Mouse (Mus musculus): ENCODE results near the gene Cemip. TPM values are rescaled to one million over a fixed set of nuclear protein-coding genes. Genes with fewer than 3 reads are reported as not detected.

Gene Cemip
- polyA plus RNA-seq, 1 experiment from 2014 or later: not detected

DNA sequence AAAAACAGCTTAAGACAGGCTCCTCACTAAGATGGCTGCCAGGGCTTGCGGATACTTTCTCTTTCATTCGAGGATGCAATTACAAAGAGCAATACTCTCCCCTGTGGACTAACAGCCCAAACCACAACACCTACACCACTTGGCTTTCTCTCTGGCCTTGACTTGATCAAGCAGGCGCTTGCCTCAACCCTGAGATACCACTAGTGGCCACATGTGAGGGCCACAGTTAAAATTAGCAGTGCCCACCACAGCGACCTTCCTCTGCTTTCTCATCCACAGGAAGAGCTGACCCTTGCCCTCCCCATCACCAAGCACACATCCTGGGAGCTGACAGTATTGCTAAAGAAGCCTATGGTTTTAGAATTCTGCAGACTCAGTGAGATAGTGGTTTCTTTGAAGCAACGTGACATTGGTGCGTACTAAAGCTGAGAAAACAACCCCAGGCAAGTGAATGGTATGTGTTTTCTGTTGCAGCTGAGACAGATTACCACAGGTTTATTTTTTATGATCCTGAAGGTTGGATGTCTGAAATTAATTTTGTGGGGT is 109.8 kb downstream of the Cemip start:
- H3K36me3 ChIP-seq (ENCODE audit: control insufficient read depth, insufficient read depth): no peaks in the 10 kb centered on the region
- WGBS (ENCODE audit: insufficient replicate concordance): 48% methylated on average over 6 of the region's 6 CpGs
- H3K27ac ChIP-seq (ENCODE audit: low read length): no peak overlapping the region
- H3K4me2 ChIP-seq (ENCODE audit: low read depth, low read length): no peak overlapping the region
- no peak for ATAC-seq (ENCODE audit: low read depth)
- H3K9ac ChIP-seq (ENCODE audit: low read depth, low read length): no peak overlapping the region
- no peak overlapping the region for H3K4me3 ChIP-seq (ENCODE audit: low read depth, low read length)
- no peaks in the 10 kb centered on the region for H3K27me3 ChIP-seq (ENCODE audit: control insufficient read depth, insufficient read depth, low read depth, low read length)
- no peaks in the 10 kb centered on the region for H3K4me1 ChIP-seq (ENCODE audit: control insufficient read depth, low read depth, low read length)
- no peaks in the 10 kb centered on the region for H3K9me3 ChIP-seq (replicated peaks; ENCODE audit: control insufficient read depth, low read length)

DNA sequence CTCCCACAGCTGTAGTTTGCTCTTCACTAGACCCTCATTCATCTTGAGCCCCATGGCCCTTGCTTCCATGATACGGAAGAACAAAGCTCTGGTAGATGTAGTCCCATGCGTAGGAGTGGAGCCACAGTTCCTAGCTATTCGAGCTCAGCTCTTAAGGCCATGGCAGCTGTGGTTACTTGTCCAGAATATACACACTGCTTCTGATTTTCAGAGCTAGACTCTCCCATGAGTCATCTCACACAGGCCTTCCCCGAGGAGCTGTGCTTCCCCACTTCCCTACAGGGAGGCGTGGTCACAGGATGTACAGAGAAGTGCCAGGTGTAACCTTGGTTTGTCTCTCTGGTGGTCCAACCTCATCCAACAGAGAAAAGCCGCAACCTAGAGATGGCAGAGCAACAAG is 111.0 kb downstream of the Cemip start:
- Histone ChIP-seq H3K27me3 (ENCODE audit: control insufficient read depth, insufficient read depth, low read depth, low read length) (no peaks in the 10 kb centered on the region), H3K4me1 (ENCODE audit: control insufficient read depth, low read depth, low read length) (no peaks in the 10 kb centered on the region), H3K4me2 (ENCODE audit: low read depth, low read length) (no peak overlapping the region), H3K9me3 (replicated peaks; ENCODE audit: control insufficient read depth, low read length) (no peaks in the 10 kb centered on the region), H3K36me3 (ENCODE audit: control insufficient read depth, insufficient read depth) (no peaks in the 10 kb centered on the region), H3K9ac (ENCODE audit: low read depth, low read length) (no peak overlapping the region), H3K27ac (ENCODE audit: low read length) (no peak overlapping the region), H3K4me3 (ENCODE audit: low read depth, low read length) (no peak overlapping the region)
- WGBS (ENCODE audit: insufficient replicate concordance): 48% methylated on average over 6 of the region's 6 CpGs
- ATAC-seq (ENCODE audit: low read depth): no peak

- no peak overlapping the region for H3K4me2 ChIP-seq (ENCODE audit: low read depth, low read length)
- H3K27me3 ChIP-seq (ENCODE audit: control insufficient read depth, insufficient read depth, low read depth, low read length): no peaks in the 10 kb centered on the region
- 73% methylated on average over 7 of the region's 7 CpGs for WGBS (ENCODE audit: insufficient replicate concordance)
- no peaks in the 10 kb centered on the region for H3K9me3 ChIP-seq (replicated peaks; ENCODE audit: control insufficient read depth, low read length)
- H3K4me3 ChIP-seq (ENCODE audit: low read depth, low read length): no peak overlapping the region
- no peaks in the 10 kb centered on the region for H3K4me1 ChIP-seq (ENCODE audit: control insufficient read depth, low read depth, low read length)
- H3K36me3 ChIP-seq (ENCODE audit: control insufficient read depth, insufficient read depth): no peaks in the 10 kb centered on the region
- no peak for ATAC-seq (ENCODE audit: low read depth)
- no peak overlapping the region for H3K27ac ChIP-seq (ENCODE audit: low read length)
- no peak overlapping the region for H3K9ac ChIP-seq (ENCODE audit: low read depth, low read length)
Measured at GRCm38 (mm10) chr7:83972485-83972884, 113.8 kb downstream of the Cemip start.

DNA sequence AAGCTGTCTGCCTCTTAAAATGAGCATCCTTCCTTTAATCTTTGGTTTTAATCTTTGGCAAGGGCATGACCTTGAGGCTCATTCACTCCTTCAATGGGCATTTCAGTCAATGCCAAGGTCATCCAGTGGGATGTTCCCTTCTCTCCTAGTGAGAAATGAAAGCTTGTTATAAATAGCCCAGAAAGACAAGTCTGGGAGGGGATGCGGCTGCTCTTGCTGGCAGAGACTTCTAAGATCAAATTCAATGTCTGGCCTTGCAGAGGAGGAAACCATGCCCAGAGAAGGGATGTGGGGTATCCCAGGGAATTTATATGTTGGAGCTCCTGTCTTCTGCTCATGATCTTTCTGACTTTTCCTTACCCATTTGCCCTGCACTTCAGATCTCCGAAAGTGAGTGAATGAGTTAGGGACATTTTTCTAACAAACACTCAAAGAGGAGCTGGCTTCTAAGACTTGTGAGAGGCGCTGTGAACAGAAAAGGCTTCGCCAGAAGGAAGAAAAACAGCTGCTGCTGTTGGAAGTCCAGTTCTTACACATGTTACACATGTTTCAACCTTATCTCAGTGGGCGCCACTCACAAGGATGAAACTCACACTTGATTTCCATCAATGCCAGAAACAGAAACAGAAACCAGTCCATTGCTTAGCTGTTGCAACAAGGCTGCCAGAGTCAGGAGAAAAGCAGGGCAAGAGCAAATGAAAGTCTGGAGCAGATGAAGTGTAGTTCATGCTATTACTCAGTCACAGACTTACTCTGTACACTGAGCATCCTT is 120.1 kb downstream of the Cemip start:
- H3K4me1 ChIP-seq (ENCODE audit: control insufficient read depth, low read depth, low read length): no peaks in the 10 kb centered on the region
- WGBS (ENCODE audit: insufficient replicate concordance): 54% methylated on average over 5 of the region's 5 CpGs
- no peak overlapping the region for H3K27ac ChIP-seq (ENCODE audit: low read length)
- ATAC-seq (ENCODE audit: low read depth): no peak
- H3K27me3 ChIP-seq (ENCODE audit: control insufficient read depth, insufficient read depth, low read depth, low read length): no peaks in the 10 kb centered on the region
- H3K9me3 ChIP-seq (replicated peaks; ENCODE audit: control insufficient read depth, low read length): no peaks in the 10 kb centered on the region
- no peak overlapping the region for H3K4me3 ChIP-seq (ENCODE audit: low read depth, low read length)
- no peak overlapping the region for H3K4me2 ChIP-seq (ENCODE audit: low read depth, low read length)
- no peak overlapping the region for H3K9ac ChIP-seq (ENCODE audit: low read depth, low read length)
- no peaks in the 10 kb centered on the region for H3K36me3 ChIP-seq (ENCODE audit: control insufficient read depth, insufficient read depth)

DNA sequence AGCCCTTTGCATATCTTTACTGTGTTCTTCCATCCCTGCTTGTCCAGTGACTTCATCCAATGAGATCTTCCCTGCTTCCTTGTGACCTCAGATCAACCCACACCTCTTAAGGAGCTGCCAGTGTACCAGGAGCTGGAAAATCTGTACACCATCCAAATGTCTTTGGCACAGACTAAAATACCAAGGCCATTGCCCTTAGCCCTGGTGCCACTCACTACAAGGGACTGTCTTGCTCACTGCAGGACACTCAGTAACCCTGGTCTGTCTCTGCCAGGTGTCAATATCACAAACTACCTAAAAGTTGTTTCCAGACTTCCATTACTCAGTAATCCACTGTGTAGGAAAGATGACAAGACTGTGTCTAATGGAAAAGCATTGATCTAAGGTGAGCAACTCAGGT is 121.1 kb downstream of the Cemip start:
- H3K4me2 ChIP-seq (ENCODE audit: low read depth, low read length): no peak overlapping the region
- H3K4me3 ChIP-seq (ENCODE audit: low read depth, low read length): no peak overlapping the region
- H3K27ac ChIP-seq (ENCODE audit: low read length): no peak overlapping the region
- no peaks in the 10 kb centered on the region for H3K36me3 ChIP-seq (ENCODE audit: control insufficient read depth, insufficient read depth)
- no peak overlapping the region for H3K9ac ChIP-seq (ENCODE audit: low read depth, low read length)
- no peak for ATAC-seq (ENCODE audit: low read depth)
- H3K9me3 ChIP-seq (replicated peaks; ENCODE audit: control insufficient read depth, low read length): no peaks in the 10 kb centered on the region
- no peaks in the 10 kb centered on the region for H3K4me1 ChIP-seq (ENCODE audit: control insufficient read depth, low read depth, low read length)
- H3K27me3 ChIP-seq (ENCODE audit: control insufficient read depth, insufficient read depth, low read depth, low read length): no peaks in the 10 kb centered on the region

DNA sequence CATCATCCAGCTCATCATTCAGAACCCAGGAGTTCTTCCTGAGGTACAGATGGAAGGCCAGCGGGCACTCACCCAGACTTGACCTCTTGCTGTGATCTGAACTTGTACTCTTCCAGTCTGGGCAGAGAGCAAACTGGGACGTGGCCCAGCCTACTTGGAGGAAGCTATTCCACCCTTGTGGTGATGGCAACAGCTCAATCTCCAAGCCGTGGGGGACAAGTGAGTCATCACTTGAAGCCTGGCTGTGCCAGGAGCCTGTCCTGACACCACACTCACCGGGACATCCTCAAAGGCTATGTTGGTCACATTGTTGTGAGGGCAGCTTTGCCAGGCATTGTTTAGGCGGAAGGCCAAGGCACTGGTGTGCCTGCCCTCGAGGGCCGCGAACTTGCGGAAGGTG is 133.8 kb downstream of the Cemip start:
- no peak overlapping the region for H3K4me3 ChIP-seq (ENCODE audit: low read depth, low read length)
- H3K9ac ChIP-seq (ENCODE audit: low read depth, low read length): no peak overlapping the region
- H3K27ac ChIP-seq (ENCODE audit: low read length): no peak overlapping the region
- H3K9me3 ChIP-seq (replicated peaks; ENCODE audit: control insufficient read depth, low read length): no peaks in the 10 kb centered on the region
- WGBS (ENCODE audit: insufficient replicate concordance): 71% methylated on average over 9 of the region's 9 CpGs
- H3K4me1 ChIP-seq (ENCODE audit: control insufficient read depth, low read depth, low read length): no peaks in the 10 kb centered on the region
- no peaks in the 10 kb centered on the region for H3K27me3 ChIP-seq (ENCODE audit: control insufficient read depth, insufficient read depth, low read depth, low read length)
- H3K36me3 ChIP-seq (ENCODE audit: control insufficient read depth, insufficient read depth): no peaks in the 10 kb centered on the region
- no peak overlapping the region for H3K4me2 ChIP-seq (ENCODE audit: low read depth, low read length)
- no peak for ATAC-seq (ENCODE audit: low read depth)

DNA sequence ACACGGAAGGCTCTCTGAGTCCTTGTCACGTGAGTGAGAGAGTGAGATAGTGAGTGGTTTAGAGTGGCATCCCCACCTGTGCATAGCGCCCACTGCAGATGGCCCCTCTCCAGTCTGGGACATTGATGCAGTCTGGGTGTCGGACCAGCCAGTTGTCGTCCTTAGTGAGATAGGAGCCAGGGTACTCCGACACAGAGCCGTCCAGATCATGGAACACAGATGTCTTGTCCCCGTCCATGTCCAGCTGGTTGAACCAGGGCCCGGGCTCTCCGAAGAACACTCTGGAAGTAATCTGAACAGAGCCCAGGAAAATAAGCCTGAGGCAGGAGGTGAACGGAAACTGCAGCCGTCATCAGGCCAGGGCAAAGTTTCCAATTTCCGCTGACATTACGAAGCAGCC is 135.0 kb downstream of the Cemip start:
- H3K9me3 ChIP-seq (replicated peaks; ENCODE audit: control insufficient read depth, low read length): no peaks in the 10 kb centered on the region
- H3K27ac ChIP-seq (ENCODE audit: low read length): no peak overlapping the region
- no peaks in the 10 kb centered on the region for H3K27me3 ChIP-seq (ENCODE audit: control insufficient read depth, insufficient read depth, low read depth, low read length)
- ATAC-seq (ENCODE audit: low read depth): no peak
- WGBS (ENCODE audit: insufficient replicate concordance): 74% methylated on average over 14 of the region's 14 CpGs
- H3K4me3 ChIP-seq (ENCODE audit: low read depth, low read length): no peak overlapping the region
- no peak overlapping the region for H3K4me2 ChIP-seq (ENCODE audit: low read depth, low read length)
- no peaks in the 10 kb centered on the region for H3K4me1 ChIP-seq (ENCODE audit: control insufficient read depth, low read depth, low read length)
- no peaks in the 10 kb centered on the region for H3K36me3 ChIP-seq (ENCODE audit: control insufficient read depth, insufficient read depth)
- no peak overlapping the region for H3K9ac ChIP-seq (ENCODE audit: low read depth, low read length)

- no peak overlapping the region for H3K4me3 ChIP-seq (ENCODE audit: low read depth, low read length)
- no peak overlapping the region for H3K27ac ChIP-seq (ENCODE audit: low read length)
- H3K9ac ChIP-seq (ENCODE audit: low read depth, low read length): no peak overlapping the region
- no peak overlapping the region for H3K4me2 ChIP-seq (ENCODE audit: low read depth, low read length)
- H3K36me3 ChIP-seq (ENCODE audit: control insufficient read depth, insufficient read depth): no peaks in the 10 kb centered on the region
- no peaks in the 10 kb centered on the region for H3K4me1 ChIP-seq (ENCODE audit: control insufficient read depth, low read depth, low read length)
- no peak for ATAC-seq (ENCODE audit: low read depth)
- H3K9me3 ChIP-seq (replicated peaks; ENCODE audit: control insufficient read depth, low read length): no peaks in the 10 kb centered on the region
- 61% methylated on average over 6 of the region's 6 CpGs for WGBS (ENCODE audit: insufficient replicate concordance)
- no peaks in the 10 kb centered on the region for H3K27me3 ChIP-seq (ENCODE audit: control insufficient read depth, insufficient read depth, low read depth, low read length)
Measured at GRCm38 (mm10) chr7:83949662-83950061, 136.6 kb downstream of the Cemip start.

DNA sequence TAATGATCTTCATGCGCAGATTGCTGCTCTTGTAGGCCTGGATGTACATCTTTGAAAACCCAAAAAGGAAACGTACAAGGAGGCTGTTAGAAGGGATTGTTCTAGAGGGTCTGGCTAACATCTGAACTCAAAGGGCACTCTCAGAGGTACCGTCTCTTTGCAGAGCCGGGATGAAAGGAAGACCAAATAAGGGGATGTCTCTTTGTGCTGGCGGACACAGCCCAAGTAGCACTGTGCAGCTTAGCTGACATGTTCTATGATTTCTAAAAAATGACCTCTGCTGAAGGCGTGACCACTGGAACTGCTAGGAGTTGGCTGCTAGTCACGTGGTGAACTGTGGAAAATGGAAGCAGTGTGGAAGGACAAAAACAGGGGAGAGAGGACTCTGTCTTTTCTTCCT is 137.6 kb downstream of the Cemip start:
- H3K9ac ChIP-seq (ENCODE audit: low read depth, low read length): no peak overlapping the region
- H3K27me3 ChIP-seq (ENCODE audit: control insufficient read depth, insufficient read depth, low read depth, low read length): no peaks in the 10 kb centered on the region
- no peak for ATAC-seq (ENCODE audit: low read depth)
- H3K36me3 ChIP-seq (ENCODE audit: control insufficient read depth, insufficient read depth): no peaks in the 10 kb centered on the region
- no peak overlapping the region for H3K4me3 ChIP-seq (ENCODE audit: low read depth, low read length)
- H3K9me3 ChIP-seq (replicated peaks; ENCODE audit: control insufficient read depth, low read length): no peaks in the 10 kb centered on the region
- no peaks in the 10 kb centered on the region for H3K4me1 ChIP-seq (ENCODE audit: control insufficient read depth, low read depth, low read length)
- H3K27ac ChIP-seq (ENCODE audit: low read length): no peak overlapping the region
- 57% methylated on average over 7 of the region's 7 CpGs for WGBS (ENCODE audit: insufficient replicate concordance)
- H3K4me2 ChIP-seq (ENCODE audit: low read depth, low read length): no peak overlapping the region
